Mouse (Mus musculus): ENCODE data around the gene Gamt. TPM values are rescaled to one million over a fixed set of nuclear protein-coding genes. Genes with fewer than 3 reads are reported as not detected.

Gamt gene
- polyA plus RNA-seq, 1 experiment from 2014 or later: 22.4 TPM

GRCm38 (mm10) chr10:80270734-80271181 is 9.9 kb upstream of the Gamt start:
- Histone ChIP-seq H3K4me2 (ENCODE audit: low read depth, low read length) (no peak overlapping the region), H3K4me1 (ENCODE audit: control insufficient read depth, insufficient read depth, low read length) (no peaks in the 10 kb centered on the region; the same call in 1 of the 2 replicates), H3K4me3 (ENCODE audit: low read depth, low read length) (no peak overlapping the region), H3K9ac (replicated peaks; ENCODE audit: low read length) (no peak overlapping the region), H3K36me3 (replicated peaks; ENCODE audit: control insufficient read depth, insufficient read depth, low read depth, low read length) (peaks cover 6% of the 10 kb centered on the region), H3K27ac (replicated peaks; ENCODE audit: low read depth, low read length) (no peak overlapping the region), H3K27me3 (ENCODE audit: control insufficient read depth, insufficient read depth, low read length) (no peaks in the 10 kb centered on the region), H3K9me3 (replicated peaks; ENCODE audit: control insufficient read depth, low read length) (no peaks in the 10 kb centered on the region)
- no peak for ATAC-seq (replicated peaks; ENCODE audit: insufficient number of reproducible peaks, low FRiP score, low TSS enrichment, low read depth)
- no peak for DNase-seq (ENCODE audit: low spot score)
- WGBS: 82% methylated on average over 6 of the region's 6 CpGs

GRCm38 (mm10) chr10:80270099-80270498 is 9.3 kb upstream of the Gamt start:
- Histone ChIP-seq H3K27ac (replicated peaks; ENCODE audit: low read depth, low read length) (no peak overlapping the region), H3K36me3 (replicated peaks; ENCODE audit: control insufficient read depth, insufficient read depth, low read depth, low read length) (peaks cover 6% of the 10 kb centered on the region), H3K4me1 (ENCODE audit: control insufficient read depth, insufficient read depth, low read length) (no peaks in the 10 kb centered on the region; the same call in 1 of the 2 replicates), H3K4me3 (ENCODE audit: low read depth, low read length) (no peak overlapping the region), H3K27me3 (ENCODE audit: control insufficient read depth, insufficient read depth, low read length) (no peaks in the 10 kb centered on the region), H3K4me2 (ENCODE audit: low read depth, low read length) (no peak overlapping the region), H3K9me3 (replicated peaks; ENCODE audit: control insufficient read depth, low read length) (no peaks in the 10 kb centered on the region), H3K9ac (replicated peaks; ENCODE audit: low read length) (no peak overlapping the region)
- WGBS: 100% methylated on average over 2 of the region's 2 CpGs
- DNase-seq (ENCODE audit: low spot score) (no peak), ATAC-seq (replicated peaks; ENCODE audit: insufficient number of reproducible peaks, low FRiP score, low TSS enrichment, low read depth) (no peak)

GRCm38 (mm10) chr10:80265149-80265486 is 4.3 kb upstream of the Gamt start:
- DNase-seq (ENCODE audit: low spot score): no peak
- H3K27me3 ChIP-seq (ENCODE audit: control insufficient read depth, insufficient read depth, low read length): no peaks in the 10 kb centered on the region
- H3K36me3 ChIP-seq (replicated peaks; ENCODE audit: control insufficient read depth, insufficient read depth, low read depth, low read length): no peaks in the 10 kb centered on the region; the same call in 1 of the 2 replicates
- peak overlapping the region; percentile 35 for H3K4me2 ChIP-seq (ENCODE audit: low read depth, low read length)
- H3K27ac ChIP-seq (replicated peaks; ENCODE audit: low read depth, low read length): peak overlapping the region; percentile 39; the same call in 1 of the 2 replicates
- ATAC-seq (replicated peaks; ENCODE audit: insufficient number of reproducible peaks, low FRiP score, low TSS enrichment, low read depth): peak; percentile 7
- H3K9ac ChIP-seq (replicated peaks; ENCODE audit: low read length): peak overlapping the region; percentile 90
- peak overlapping the region; percentile 83 for H3K4me3 ChIP-seq (ENCODE audit: low read depth, low read length)
- WGBS: under 1% methylated on average over 18 of the region's 18 CpGs
- H3K4me1 ChIP-seq (ENCODE audit: control insufficient read depth, insufficient read depth, low read length): peaks cover 3% of the 10 kb centered on the region
- H3K9me3 ChIP-seq (replicated peaks; ENCODE audit: control insufficient read depth, low read length): no peaks in the 10 kb centered on the region

GRCm38 (mm10) chr10:80264341-80265148 is 3.7 kb upstream of the Gamt start:
- H3K36me3 ChIP-seq (replicated peaks; ENCODE audit: control insufficient read depth, insufficient read depth, low read depth, low read length): no peaks in the 10 kb centered on the region; the same call in 1 of the 2 replicates
- ATAC-seq (replicated peaks; ENCODE audit: insufficient number of reproducible peaks, low FRiP score, low TSS enrichment, low read depth): 0 out of 2 replicates have a peak, but pooled peaks have one; percentile 24
- peak overlapping the region; percentile 39; the same call in 1 of the 2 replicates for H3K27ac ChIP-seq (replicated peaks; ENCODE audit: low read depth, low read length)
- peak; percentile 99 for DNase-seq (ENCODE audit: low spot score)
- peaks cover 9% of the 10 kb centered on the region for H3K4me1 ChIP-seq (ENCODE audit: control insufficient read depth, insufficient read depth, low read length)
- no peaks in the 10 kb centered on the region for H3K27me3 ChIP-seq (ENCODE audit: control insufficient read depth, insufficient read depth, low read length)
- H3K9me3 ChIP-seq (replicated peaks; ENCODE audit: control insufficient read depth, low read length): no peaks in the 10 kb centered on the region
- peak overlapping the region; percentile 90 for H3K9ac ChIP-seq (replicated peaks; ENCODE audit: low read length)
- H3K4me3 ChIP-seq (ENCODE audit: low read depth, low read length): peak overlapping the region; percentile 83
- WGBS: 3% methylated on average over 64 of the region's 81 CpGs
- peak overlapping the region; percentile 57 for H3K4me2 ChIP-seq (ENCODE audit: low read depth, low read length)

- DNase-seq (ENCODE audit: low spot score): no peak
- Histone ChIP-seq H3K27me3 (ENCODE audit: control insufficient read depth, insufficient read depth, low read length) (no peaks in the 10 kb centered on the region), H3K27ac (replicated peaks; ENCODE audit: low read depth, low read length) (no peak overlapping the region), H3K36me3 (replicated peaks; ENCODE audit: control insufficient read depth, insufficient read depth, low read depth, low read length) (peaks cover 4% of the 10 kb centered on the region; the same call in 1 of the 2 replicates), H3K4me1 (ENCODE audit: control insufficient read depth, insufficient read depth, low read length) (peaks cover 9% of the 10 kb centered on the region), H3K4me3 (ENCODE audit: low read depth, low read length) (no peak overlapping the region), H3K9ac (replicated peaks; ENCODE audit: low read length) (no peak overlapping the region), H3K9me3 (replicated peaks; ENCODE audit: control insufficient read depth, low read length) (no peaks in the 10 kb centered on the region), H3K4me2 (ENCODE audit: low read depth, low read length) (no peak overlapping the region)
- no peak for ATAC-seq (replicated peaks; ENCODE audit: insufficient number of reproducible peaks, low FRiP score, low TSS enrichment, low read depth)
- 90% methylated on average over 10 of the region's 10 CpGs for WGBS
Measured at GRCm38 (mm10) chr10:80262776-80263365, 2.1 kb upstream of the Gamt start.

GRCm38 (mm10) chr10:80262169-80262568 is 1.4 kb upstream of the Gamt start:
- Histone ChIP-seq H3K4me3 (ENCODE audit: low read depth, low read length) (no peak overlapping the region), H3K9ac (replicated peaks; ENCODE audit: low read length) (no peak overlapping the region), H3K4me1 (ENCODE audit: control insufficient read depth, insufficient read depth, low read length) (peaks cover 9% of the 10 kb centered on the region), H3K9me3 (replicated peaks; ENCODE audit: control insufficient read depth, low read length) (no peaks in the 10 kb centered on the region), H3K4me2 (ENCODE audit: low read depth, low read length) (peak overlapping the region; percentile 90), H3K36me3 (replicated peaks; ENCODE audit: control insufficient read depth, insufficient read depth, low read depth, low read length) (peaks cover 4% of the 10 kb centered on the region; the same call in 1 of the 2 replicates), H3K27ac (replicated peaks; ENCODE audit: low read depth, low read length) (no peak overlapping the region), H3K27me3 (ENCODE audit: control insufficient read depth, insufficient read depth, low read length) (no peaks in the 10 kb centered on the region)
- WGBS: 73% methylated on average over 12 of the region's 12 CpGs
- DNase-seq (ENCODE audit: low spot score): no peak
- no peak for ATAC-seq (replicated peaks; ENCODE audit: insufficient number of reproducible peaks, low FRiP score, low TSS enrichment, low read depth)

GRCm38 (mm10) chr10:80261585-80261968 is 765 bp upstream of the Gamt start:
- Histone ChIP-seq H3K4me3 (ENCODE audit: low read depth, low read length) (peak overlapping the region; percentile 44), H3K4me1 (ENCODE audit: control insufficient read depth, insufficient read depth, low read length) (peaks cover 9% of the 10 kb centered on the region), H3K9ac (replicated peaks; ENCODE audit: low read length) (peak overlapping the region; percentile 69), H3K27ac (replicated peaks; ENCODE audit: low read depth, low read length) (peak overlapping the region; percentile 91), H3K9me3 (replicated peaks; ENCODE audit: control insufficient read depth, low read length) (no peaks in the 10 kb centered on the region), H3K4me2 (ENCODE audit: low read depth, low read length) (peak overlapping the region; percentile 90), H3K36me3 (replicated peaks; ENCODE audit: control insufficient read depth, insufficient read depth, low read depth, low read length) (peaks cover 4% of the 10 kb centered on the region), H3K27me3 (ENCODE audit: control insufficient read depth, insufficient read depth, low read length) (no peaks in the 10 kb centered on the region)
- WGBS: 2% methylated on average over 14 of the region's 14 CpGs
- DNase-seq (ENCODE audit: low spot score) (peak; percentile 92), ATAC-seq (replicated peaks; ENCODE audit: insufficient number of reproducible peaks, low FRiP score, low TSS enrichment, low read depth) (peak; percentile 41)

All from embryonic facial prominence, embryonic 11.5 days (tissue).